Comparison of ENCODE assay signal across 13 mouse cellular contexts in the genomic region with DNA sequence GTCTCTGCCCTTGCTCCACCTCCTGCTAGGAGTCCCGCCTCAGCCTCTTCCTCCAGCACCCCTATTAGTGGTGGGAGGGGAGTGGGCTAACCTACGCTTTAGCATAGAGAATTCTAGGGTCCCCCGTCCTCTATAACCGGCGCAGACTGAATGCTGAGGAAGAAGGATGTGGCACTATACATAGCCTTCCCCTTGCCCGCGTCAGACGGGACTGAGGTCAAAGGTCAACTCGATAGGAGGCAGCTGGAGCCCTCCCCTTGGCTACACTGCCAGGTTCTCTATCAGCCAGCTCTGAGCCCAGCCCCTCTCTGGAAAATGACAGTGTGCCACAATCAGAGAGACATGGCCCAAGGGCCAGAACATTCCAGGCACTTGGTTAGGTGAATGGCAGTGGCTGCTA. TPM values are rescaled to one million over a fixed set of nuclear protein-coding genes. Genes with fewer than 3 reads are reported as not detected.
DNase-seq lines count a peak whose midpoint lies in the region; ATAC-seq and TF ChIP-seq lines count a peak whose summit lies in the region.
"Had no signal": no experiment of that assay in that cellular context is flagged by ENCODE, and none has a peak within 500 bp of the region (broad histone marks: within the 10 kb centered on the region; RNA-seq: fewer than 3 reads in every experiment).

Igsf23 (minus strand) TSS at position 168 of the 400 bp plus-strand sequence.

- WGBS in heart, embryonic 11.5 days (ENCODE audit: insufficient replicate concordance) = 24% methylated on average over 9 of the region's 9 CpGs
- 54% methylated on average over 9 of the region's 9 CpGs for WGBS in midbrain, embryonic 10.5 days
- WGBS in midbrain, embryonic 11.5 days = 52% methylated on average over 9 of the region's 9 CpGs
- 41% methylated on average over 9 of the region's 9 CpGs for WGBS in stomach, postnatal 0 days

- no peak for TF ChIP-seq CTCF in stomach, postnatal 0 days (IDR thresholded peaks at IDR 0.05; ENCODE audit: low read depth)

- peaks cover 3% of the 10 kb centered on the region; the same call in 1 of the 2 replicates for H3K4me1 ChIP-seq in heart, embryonic 11.5 days (ENCODE audit: control insufficient read depth, insufficient read depth, low read length)
- H3K4me1 ChIP-seq in midbrain, embryonic 10.5 days = peaks cover 29% of the 10 kb centered on the region
- H3K4me1 ChIP-seq in midbrain, embryonic 11.5 days (ENCODE audit: control insufficient read depth, insufficient read depth, low read length) = 0 out of 2 replicates have a peak, but pooled peaks cover 3% of the 10 kb centered on the region
- no peaks in the 10 kb centered on the region for H3K4me1 ChIP-seq in stomach, postnatal 0 days (replicated peaks; ENCODE audit: control insufficient read depth, insufficient read depth)
- H3K4me1 ChIP-seq: midbrain, embryonic 12.5 days had no signal

- H3K4me3 ChIP-seq in heart, embryonic 11.5 days (ENCODE audit: low read depth, low read length) = no peak within 1 kb of the TSS
- H3K4me3 ChIP-seq in midbrain, embryonic 10.5 days = no peak within 1 kb of the TSS
- no peak within 1 kb of the TSS for H3K4me3 ChIP-seq in midbrain, embryonic 11.5 days (ENCODE audit: low read depth, low read length)
- no peak within 1 kb of the TSS for H3K4me3 ChIP-seq in stomach, postnatal 0 days (ENCODE audit: low read depth, low read length)
- H3K4me3 ChIP-seq: midbrain, embryonic 12.5 days had no signal

- no peak for DNase-seq in heart, postnatal 25 days (ENCODE audit: low spot score)
- no peak for DNase-seq in midbrain, embryonic 10.5 days (ENCODE audit: low spot score)
- no peak for DNase-seq in midbrain, embryonic 11.5 days (ENCODE audit: low spot score, missing footprints)
- peak; percentile 65 for DNase-seq in induced T-regulatory cell, adult 2 months (ENCODE audit: low read depth)
- peak; percentile 48 for DNase-seq in stomach, postnatal 0 days (ENCODE audit: low spot score)
- DNase-seq in urinary bladder, postnatal 36 days (ENCODE audit: low spot score in 2 of 2) = no peak
- DNase-seq in spleen, postnatal 36 days (ENCODE audit: low spot score in 2 of 2) = no peak
- DNase-seq: cerebellum, postnatal 25 days; kidney, adult 9 months had no signal

- no peak within 1 kb of the TSS; the same call in 1 of the 2 replicates for H3K4me2 ChIP-seq in heart, embryonic 11.5 days
- H3K4me2 ChIP-seq in midbrain, embryonic 11.5 days = no peak within 1 kb of the TSS
- 0 out of 2 replicates have a peak within 1 kb of the TSS, but pooled peaks have one; percentile 14 for H3K4me2 ChIP-seq in stomach, postnatal 0 days (replicated peaks; ENCODE audit: low read depth)
- H3K4me2 ChIP-seq: midbrain, embryonic 12.5 days had no signal

- no peaks in the 10 kb centered on the region for H3K27me3 ChIP-seq in heart, embryonic 11.5 days (ENCODE audit: control insufficient read depth, insufficient read depth, low read length)
- no peaks in the 10 kb centered on the region for H3K27me3 ChIP-seq in midbrain, embryonic 10.5 days (ENCODE audit: low read depth, poor library complexity, severe bottlenecking)
- H3K27me3 ChIP-seq in midbrain, embryonic 11.5 days (ENCODE audit: control insufficient read depth, insufficient read depth, low read length) = no peaks in the 10 kb centered on the region
- H3K27me3 ChIP-seq in stomach, postnatal 0 days (ENCODE audit: control insufficient read depth, insufficient read depth, low read length) = no peaks in the 10 kb centered on the region
- H3K27me3 ChIP-seq: midbrain, embryonic 12.5 days had no signal

- intact Hi-C loops in heart, postnatal 25 days (cut with DNase I) = loop anchor here (10.0 kb wide), 1 partner anchor 146 kb away; no protein-coding TSS in a partner anchor

- H3K36me3 ChIP-seq in heart, embryonic 11.5 days (ENCODE audit: control insufficient read depth, insufficient read depth, low read length) = no peaks in the 10 kb centered on the region
- no peaks in the 10 kb centered on the region for H3K36me3 ChIP-seq in midbrain, embryonic 10.5 days
- H3K36me3 ChIP-seq in midbrain, embryonic 11.5 days (ENCODE audit: control insufficient read depth, insufficient read depth, low read length) = no peaks in the 10 kb centered on the region
- no peaks in the 10 kb centered on the region for H3K36me3 ChIP-seq in stomach, postnatal 0 days (ENCODE audit: control insufficient read depth, insufficient read depth, low read length)
- H3K36me3 ChIP-seq: midbrain, embryonic 12.5 days had no signal

- no peaks in the 10 kb centered on the region for H3K9me3 ChIP-seq in heart, embryonic 11.5 days (replicated peaks; ENCODE audit: control insufficient read depth, low read length)
- 0 out of 2 replicates have a peak, but pooled peaks cover 1% of the 10 kb centered on the region for H3K9me3 ChIP-seq in midbrain, embryonic 10.5 days (replicated peaks)
- no peaks in the 10 kb centered on the region for H3K9me3 ChIP-seq in midbrain, embryonic 11.5 days (ENCODE audit: control insufficient read depth, low read length)
- H3K9me3 ChIP-seq in stomach, postnatal 0 days (ENCODE audit: control insufficient read depth, low read length) = no peaks in the 10 kb centered on the region
- H3K9me3 ChIP-seq: midbrain, embryonic 12.5 days had no signal

- no peak within 1 kb of the TSS for H3K27ac ChIP-seq in heart, embryonic 11.5 days (ENCODE audit: low read depth, low read length)
- H3K27ac ChIP-seq in midbrain, embryonic 10.5 days (replicated peaks) = peak within 1 kb of the TSS; percentile 76
- H3K27ac ChIP-seq in midbrain, embryonic 11.5 days (ENCODE audit: low read depth, low read length) = no peak within 1 kb of the TSS
- H3K27ac ChIP-seq in stomach, postnatal 0 days (replicated peaks) = no peak within 1 kb of the TSS

- no peak within 1 kb of the TSS for H3K9ac ChIP-seq in heart, embryonic 11.5 days (ENCODE audit: low read depth, low read length)
- no peak within 1 kb of the TSS for H3K9ac ChIP-seq in midbrain, embryonic 11.5 days (ENCODE audit: low read length)
- H3K9ac ChIP-seq in stomach, postnatal 0 days (ENCODE audit: low read length) = no peak within 1 kb of the TSS

- peak; percentile 62 for ATAC-seq in heart, embryonic 11.5 days (replicated peaks; ENCODE audit: insufficient number of reproducible peaks, low FRiP score, low TSS enrichment)
- ATAC-seq in midbrain, embryonic 11.5 days (ENCODE audit: low FRiP score) = no peak
- peak; percentile 71 for ATAC-seq in stomach, postnatal 0 days (ENCODE audit: low FRiP score, low TSS enrichment)

- TF ChIP-seq EP300 in stomach, postnatal 0 days (optimal IDR thresholded peaks at IDR 0.05) = no peak

RNA-seq across cellular contexts. Expression of gene Igsf23, which starts in this region (rescaled TPM):
- polyA plus RNA-seq in heart, embryonic 11.5 days (2014; fragmentation: Nextera tagmentation; extraction: Ambion mirVana) = 0.84 and 2.0 TPM in 2 replicates
- total RNA-seq in heart, postnatal 25 days (2021) = 1 to 10 TPM; 1.8 to 2.8 TPM
- polyA plus RNA-seq in midbrain, embryonic 10.5 days (2016; fragmentation: Nextera tagmentation; extraction: Ambion mirVana) = 0.54 TPM in 1 of 2 replicates, not detected in the other
- 0.20 TPM in 1 of 2 replicates, not detected in the other for polyA plus RNA-seq in midbrain, embryonic 11.5 days (2014; fragmentation: Nextera tagmentation; extraction: Ambion mirVana)
- polyA plus RNA-seq in stomach, postnatal 0 days (2015; fragmentation: Nextera tagmentation; extraction: Ambion mirVana) = 3.2 and 4.4 TPM in 2 replicates
- total RNA-seq: gastrocnemius, postnatal 25 days; left cerebral cortex, adult 18-20 months had no signal
- polyA plus RNA-seq: midbrain, embryonic 12.5 days had no signal

Comparison
In these comparisons a context has a peak if more than half of its experiments do, and no peak if none do; other contexts are left out.
1. DNase-seq: peak in induced T-regulatory cell, adult 2 months (single experiment) and stomach, postnatal 0 days (single experiment); none in heart, postnatal 25 days (single experiment), midbrain, embryonic 10.5 days (single experiment), midbrain, embryonic 11.5 days (single experiment), urinary bladder, postnatal 36 days (0 of 2) and spleen, postnatal 36 days (0 of 2).